10 mouse cellular contexts compared by ENCODE assay signal in genomic region chr8:77114769-77115168, GRCm38 (mm10).
"Had no signal": no experiment of that assay in that cellular context is flagged by ENCODE, and none has a peak within 500 bp of the region (broad histone marks: within the 10 kb centered on the region; RNA-seq: fewer than 3 reads in every experiment).

No protein-coding gene starts in this region.

- ATAC-seq: inflammation-experienced regulatory T-cells, adult 6 months; intestine, postnatal 0 days; lung, postnatal 0 days; midbrain, embryonic 15.5 days had no signal

- DNase-seq: kidney, adult 8-10 months; kidney, postnatal 25 days; lung, adult 2 months; lung, postnatal 4 days; retina, postnatal 1 day; thymus, postnatal 4 days had no signal
